Mouse (Mus musculus): ENCODE measurements around the gene Kcne3.

- TF ChIP-seq CTCF (IDR thresholded peaks at IDR 0.05; ENCODE audit: low read depth, low read length) (no peak), POLR2A (IDR thresholded peaks at IDR 0.05; ENCODE audit: extremely low read depth, insufficient read depth, low read length) (no peak)
Observed at GRCm38 (mm10) chr7:100207886-100208285, 31.6 kb downstream of the Kcne3 start.

Data from liver, adult 2 months (tissue).